Mouse (Mus musculus): ENCODE results near the gene Gpx5. TPM values are rescaled to one million over a fixed set of nuclear protein-coding genes. Genes with fewer than 3 reads are reported as not detected.

The Gpx5 gene
- polyA plus RNA-seq, 1 experiment = not detected

DNA sequence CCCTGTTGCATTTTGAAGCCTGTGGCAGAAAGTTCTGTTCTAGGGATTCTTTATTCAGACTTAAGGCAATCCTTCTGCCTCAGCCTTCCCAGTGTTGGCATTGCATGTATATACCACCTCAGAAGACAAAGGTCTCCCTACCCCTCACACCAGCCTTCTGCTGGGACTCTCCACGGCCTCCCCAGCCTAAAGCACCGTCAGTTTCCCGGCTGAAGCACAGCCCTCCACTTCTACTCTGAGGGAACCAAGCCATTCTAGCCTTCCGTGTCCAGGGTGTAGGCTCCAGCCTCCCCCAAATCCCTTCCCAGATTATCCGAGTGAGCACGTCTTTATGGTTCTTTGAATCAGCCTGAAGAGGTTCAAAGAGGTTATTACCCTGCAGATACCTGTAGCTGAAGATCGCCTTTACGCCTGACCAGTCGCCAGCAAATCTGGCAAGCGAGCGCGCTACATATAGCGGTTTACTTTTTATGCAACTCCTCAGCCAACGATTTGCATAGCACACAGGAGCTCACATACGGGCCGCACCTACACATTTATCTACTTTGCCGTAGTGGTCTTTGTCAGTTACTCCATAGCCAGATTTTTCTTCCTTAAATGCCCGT is 29.5 kb upstream of the Gpx5 start:
- peaks cover 9% of the 10 kb centered on the region; the same call in 1 of the 2 replicates for H3K4me1 ChIP-seq (replicated peaks; ENCODE audit: control insufficient read depth, insufficient read depth, low read length)
- H3K27ac ChIP-seq (ENCODE audit: control insufficient read depth, insufficient read depth, low read length) = no peak overlapping the region
- TF ChIP-seq CTCF (IDR thresholded peaks at IDR 0.05; ENCODE audit: borderline replicate concordance, control insufficient read depth, extremely low read depth, insufficient read depth, low read length, poor library complexity) (no peak), POLR2A (IDR thresholded peaks at IDR 0.05; ENCODE audit: control insufficient read depth, extremely low read depth, insufficient read depth, low read length, poor library complexity) (no peak)
- H3K36me3 ChIP-seq (ENCODE audit: control insufficient read depth, insufficient read depth, low read length) = no peaks in the 10 kb centered on the region
- WGBS = 48% methylated on average over 18 of the region's 18 CpGs
- H3K27me3 ChIP-seq (ENCODE audit: control insufficient read depth, insufficient read depth, low read length) = no peaks in the 10 kb centered on the region; the same call in 1 of the 2 replicates
- DNase-seq = no peak
- H3K4me3 ChIP-seq (ENCODE audit: control insufficient read depth, insufficient read depth, low read length) = no peak overlapping the region

DNA sequence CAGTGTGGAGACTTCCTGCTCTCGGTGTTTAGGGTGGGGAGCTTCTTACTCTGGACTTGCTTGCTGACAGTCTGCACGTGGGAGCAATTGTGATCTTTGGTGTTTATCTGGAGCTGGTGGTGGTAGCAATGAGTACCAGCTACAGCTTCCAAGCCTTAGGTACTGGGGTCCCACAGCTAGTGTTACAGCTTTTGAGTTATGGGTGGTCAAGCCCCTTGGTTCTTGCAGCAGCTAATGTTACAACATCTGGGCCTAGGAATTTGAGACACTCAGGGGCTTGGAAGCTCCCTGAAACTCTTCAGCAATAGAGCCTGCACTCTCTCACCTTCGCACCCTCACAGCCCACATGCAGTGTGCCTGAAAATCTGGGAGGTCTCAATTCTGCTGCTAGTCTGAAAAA is 27.7 kb upstream of the Gpx5 start:
- H3K27ac ChIP-seq (ENCODE audit: control insufficient read depth, insufficient read depth, low read length) = no peak overlapping the region

DNA sequence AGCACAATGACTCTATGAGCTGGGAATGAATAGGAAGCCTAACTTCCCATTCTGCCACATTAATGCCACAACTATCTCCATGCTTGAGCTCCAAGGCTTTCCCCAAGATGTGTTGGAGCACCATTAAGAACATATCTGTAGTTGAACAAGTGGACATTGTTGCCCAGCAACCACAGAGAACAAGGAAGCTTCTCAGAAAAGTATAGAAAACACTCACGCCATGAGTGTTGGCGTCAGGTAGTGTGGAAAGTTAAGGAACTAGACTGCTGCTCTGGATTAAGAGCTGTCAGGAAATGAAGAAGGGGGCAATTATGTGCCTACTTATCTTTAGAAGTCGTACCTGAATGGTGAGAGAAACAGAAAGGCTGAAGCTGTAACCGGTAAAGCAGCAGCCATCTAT is 21.4 kb upstream of the Gpx5 start:
- DNase-seq = no peak
- no peaks in the 10 kb centered on the region for H3K36me3 ChIP-seq (ENCODE audit: control insufficient read depth, insufficient read depth, low read length)
- TF ChIP-seq POLR2A (IDR thresholded peaks at IDR 0.05; ENCODE audit: control insufficient read depth, extremely low read depth, insufficient read depth, low read length, poor library complexity) = no peak

More for the DNA sequence above, 27.7 kb upstream of the Gpx5 start:
- WGBS = 76% methylated on average over 3 of the region's 3 CpGs
- Histone ChIP-seq H3K4me3 (ENCODE audit: control insufficient read depth, insufficient read depth, low read length) (no peak overlapping the region), H3K27me3 (ENCODE audit: control insufficient read depth, insufficient read depth, low read length) (no peaks in the 10 kb centered on the region), H3K4me1 (replicated peaks; ENCODE audit: control insufficient read depth, insufficient read depth, low read length) (peaks cover 5% of the 10 kb centered on the region; the same call in 1 of the 2 replicates), H3K36me3 (ENCODE audit: control insufficient read depth, insufficient read depth, low read length) (no peaks in the 10 kb centered on the region)
- TF ChIP-seq CTCF (IDR thresholded peaks at IDR 0.05; ENCODE audit: borderline replicate concordance, control insufficient read depth, extremely low read depth, insufficient read depth, low read length, poor library complexity) (no peak), POLR2A (IDR thresholded peaks at IDR 0.05; ENCODE audit: control insufficient read depth, extremely low read depth, insufficient read depth, low read length, poor library complexity) (no peak)
- no peak for DNase-seq

DNA sequence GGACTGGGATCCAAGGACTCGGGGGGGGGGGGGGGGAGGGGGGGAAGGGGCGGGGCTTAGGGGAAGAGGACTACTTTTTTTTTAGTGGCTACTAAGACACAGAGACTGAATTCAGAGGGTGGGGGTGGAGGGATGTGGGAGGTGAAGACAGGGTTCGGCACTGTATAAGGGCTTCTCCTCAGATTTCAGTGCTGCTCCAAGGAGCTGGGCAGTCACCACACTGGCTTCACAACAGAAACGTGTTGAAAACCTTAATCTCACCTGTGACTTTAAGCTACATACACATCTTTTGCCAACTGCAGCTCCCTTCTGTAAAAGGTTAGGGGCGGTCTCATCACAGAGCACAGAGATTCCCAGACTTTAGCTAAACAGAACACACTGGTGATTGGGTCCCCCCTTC is 20.3 kb upstream of the Gpx5 start:
- no peaks in the 10 kb centered on the region for H3K36me3 ChIP-seq (ENCODE audit: control insufficient read depth, insufficient read depth, low read length)
- DNase-seq = no peak
- no peak overlapping the region for H3K27ac ChIP-seq (ENCODE audit: control insufficient read depth, insufficient read depth, low read length)
- H3K27me3 ChIP-seq (ENCODE audit: control insufficient read depth, insufficient read depth, low read length) = no peaks in the 10 kb centered on the region
- no peak for TF ChIP-seq CTCF (IDR thresholded peaks at IDR 0.05; ENCODE audit: borderline replicate concordance, control insufficient read depth, extremely low read depth, insufficient read depth, low read length, poor library complexity)
- H3K4me1 ChIP-seq (replicated peaks; ENCODE audit: control insufficient read depth, insufficient read depth, low read length) = no peaks in the 10 kb centered on the region
- no peak overlapping the region for H3K4me3 ChIP-seq (ENCODE audit: control insufficient read depth, insufficient read depth, low read length)
- 56% methylated on average over 5 of the region's 5 CpGs for WGBS

More for the DNA sequence above, 21.4 kb upstream of the Gpx5 start:
- Histone ChIP-seq H3K27me3 (ENCODE audit: control insufficient read depth, insufficient read depth, low read length) (no peaks in the 10 kb centered on the region), H3K27ac (ENCODE audit: control insufficient read depth, insufficient read depth, low read length) (no peak overlapping the region), H3K4me3 (ENCODE audit: control insufficient read depth, insufficient read depth, low read length) (no peak overlapping the region), H3K4me1 (replicated peaks; ENCODE audit: control insufficient read depth, insufficient read depth, low read length) (no peaks in the 10 kb centered on the region)
- WGBS = 87% methylated on average over 4 of the region's 4 CpGs

DNA sequence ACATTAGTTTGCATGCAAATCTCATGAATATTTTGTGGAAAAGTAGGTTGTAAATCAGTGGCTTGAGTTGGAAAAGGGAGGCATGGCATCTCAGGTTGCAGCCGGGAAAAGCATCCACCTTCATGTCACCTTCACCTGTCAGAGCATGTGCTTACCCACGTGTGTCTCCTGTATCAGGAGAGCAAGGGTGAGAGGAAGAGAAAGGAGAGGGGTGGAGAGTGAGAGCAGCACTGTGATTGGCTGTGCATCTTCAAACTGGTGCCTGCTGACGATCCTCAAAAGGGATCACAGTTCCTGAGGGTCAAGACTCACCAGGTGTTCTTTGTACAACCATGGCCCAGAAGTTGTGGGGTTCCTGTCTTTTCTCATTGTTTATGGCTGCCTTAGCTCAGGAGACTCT is 19.4 kb upstream of the Gpx5 start, which contains the start of gene Gpx6:
Gene Gpx6, plus strand, starts transcription at position 200 of the 400 bp plus-strand sequence.
- TF ChIP-seq CTCF (IDR thresholded peaks at IDR 0.05; ENCODE audit: borderline replicate concordance, control insufficient read depth, extremely low read depth, insufficient read depth, low read length, poor library complexity) (no peak), POLR2A (IDR thresholded peaks at IDR 0.05; ENCODE audit: control insufficient read depth, extremely low read depth, insufficient read depth, low read length, poor library complexity) (no peak)
- Histone ChIP-seq H3K27ac (ENCODE audit: control insufficient read depth, insufficient read depth, low read length) (no peak within 1 kb of the TSS), H3K36me3 (ENCODE audit: control insufficient read depth, insufficient read depth, low read length) (no peaks in the 10 kb centered on the region), H3K4me3 (ENCODE audit: control insufficient read depth, insufficient read depth, low read length) (no peak within 1 kb of the TSS), H3K27me3 (ENCODE audit: control insufficient read depth, insufficient read depth, low read length) (no peaks in the 10 kb centered on the region), H3K4me1 (replicated peaks; ENCODE audit: control insufficient read depth, insufficient read depth, low read length) (no peaks in the 10 kb centered on the region)
- WGBS = 55% methylated on average over 3 of the region's 3 CpGs
- DNase-seq = no peak

DNA sequence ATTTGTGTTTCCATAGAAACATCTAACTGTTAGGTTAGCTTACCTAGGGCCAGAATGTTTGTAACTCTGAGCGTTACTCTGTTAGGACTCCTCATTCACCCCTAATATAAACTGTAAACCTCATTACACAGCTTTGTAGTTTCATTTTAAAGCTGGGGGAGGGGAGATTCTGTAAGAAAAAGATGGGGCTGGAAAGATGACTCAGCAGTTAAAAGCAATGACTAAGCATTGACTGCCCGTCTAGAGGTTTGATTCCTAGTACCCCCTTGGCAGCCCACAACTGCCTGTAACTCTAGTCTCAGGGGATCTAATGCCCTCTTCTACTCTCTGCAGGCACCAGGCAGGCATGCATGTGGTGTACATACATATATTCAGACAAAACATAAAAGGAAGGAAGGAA is 17.3 kb upstream of the Gpx5 start:
- Histone ChIP-seq H3K4me3 (ENCODE audit: control insufficient read depth, insufficient read depth, low read length) (no peak overlapping the region), H3K4me1 (replicated peaks; ENCODE audit: control insufficient read depth, insufficient read depth, low read length) (no peaks in the 10 kb centered on the region), H3K36me3 (ENCODE audit: control insufficient read depth, insufficient read depth, low read length) (no peaks in the 10 kb centered on the region), H3K27ac (ENCODE audit: control insufficient read depth, insufficient read depth, low read length) (no peak overlapping the region), H3K27me3 (ENCODE audit: control insufficient read depth, insufficient read depth, low read length) (no peaks in the 10 kb centered on the region)
- no peak for DNase-seq
- 64% methylated on average over 2 of the region's 2 CpGs for WGBS
- TF ChIP-seq CTCF (IDR thresholded peaks at IDR 0.05; ENCODE audit: borderline replicate concordance, control insufficient read depth, extremely low read depth, insufficient read depth, low read length, poor library complexity) (no peak), POLR2A (IDR thresholded peaks at IDR 0.05; ENCODE audit: control insufficient read depth, extremely low read depth, insufficient read depth, low read length, poor library complexity) (no peak)

DNA sequence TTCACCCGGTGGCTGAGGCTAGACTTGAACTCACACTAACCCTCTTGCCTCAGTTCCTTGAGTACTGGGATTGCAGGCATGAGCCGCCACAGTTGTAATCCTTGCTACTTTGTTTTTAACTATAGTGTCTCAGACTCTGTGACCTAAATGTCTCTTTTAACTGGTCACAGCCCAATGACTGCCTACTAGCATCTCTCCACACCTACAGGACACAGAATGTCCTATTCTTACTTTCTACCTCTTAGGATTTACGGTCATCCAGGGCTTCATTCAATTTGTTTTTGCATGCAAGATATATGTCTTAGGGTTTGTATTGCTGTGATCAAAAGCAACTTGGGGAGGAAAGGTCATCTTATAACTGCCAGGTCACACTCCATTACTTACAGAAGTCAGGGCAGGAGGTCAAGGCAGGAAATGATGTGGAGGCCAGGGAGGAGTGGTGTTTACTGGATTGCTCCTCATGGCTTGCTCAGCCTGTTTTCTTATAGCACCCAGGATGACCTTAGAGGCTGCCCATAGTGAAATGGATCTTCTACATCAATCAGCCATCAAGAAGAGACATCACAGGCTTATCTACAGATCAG is 12.0 kb upstream of the Gpx5 start:
- Histone ChIP-seq H3K27ac (ENCODE audit: control insufficient read depth, insufficient read depth, low read length) (no peak overlapping the region), H3K4me1 (replicated peaks; ENCODE audit: control insufficient read depth, insufficient read depth, low read length) (no peaks in the 10 kb centered on the region), H3K4me3 (ENCODE audit: control insufficient read depth, insufficient read depth, low read length) (no peak overlapping the region), H3K36me3 (ENCODE audit: control insufficient read depth, insufficient read depth, low read length) (no peaks in the 10 kb centered on the region), H3K27me3 (ENCODE audit: control insufficient read depth, insufficient read depth, low read length) (no peaks in the 10 kb centered on the region)
- no peak for DNase-seq
- 87% methylated on average over 3 of the region's 3 CpGs for WGBS
- TF ChIP-seq CTCF (IDR thresholded peaks at IDR 0.05; ENCODE audit: borderline replicate concordance, control insufficient read depth, extremely low read depth, insufficient read depth, low read length, poor library complexity) = no peak
- no peak for TF ChIP-seq POLR2A (IDR thresholded peaks at IDR 0.05; ENCODE audit: control insufficient read depth, extremely low read depth, insufficient read depth, low read length, poor library complexity)

Data from thymus, adult 2 months (tissue).